Mouse (Mus musculus) neural tube, embryonic 13.5 days (tissue): Measurements from ENCODE around the gene Gm42957. TPM values are rescaled to one million over a fixed set of nuclear protein-coding genes. Genes with fewer than 3 reads are reported as not detected.
A peak's percentile ranks its signal among the peaks of the same experiment; 100 is the strongest.
"Not testable (repeated sequence)": the region's sequence is repeated elsewhere in the genome, so short reads cannot be mapped to it uniquely, and the experiment has no call there.

Experiments used
- ATAC-seq: fragments of 200-750 bp; cut with Nextera tagmentation; 2 replicates; pipeline ENCODE4 v1.8.0; 2017; ENCODE audit warnings: low read depth, mild to moderate bottlenecking, moderate TSS enrichment, moderate library complexity
- H3K27ac ChIP-seq: fragments of 300-500 bp; sonication (generic); replicated peaks from 2 replicates; pipeline ENCODE4 v1.5.1; 2015; ENCODE audit warnings: moderate library complexity, mild to moderate bottlenecking, inconsistent platforms
- H3K27me3 ChIP-seq: fragments of 300-500 bp; sonication (generic); 2 replicates; pipeline ENCODE4 v1.6.1; 2015; ENCODE audit warnings: mild to moderate bottlenecking, inconsistent platforms
- H3K36me3 ChIP-seq: fragments of 300-500 bp; sonication (generic); 2 replicates; pipeline ENCODE4 v1.6.1; 2015; ENCODE audit warnings: mild to moderate bottlenecking, inconsistent platforms
- H3K4me1 ChIP-seq: fragments of 300-500 bp; sonication (generic); replicated peaks from 2 replicates; pipeline ENCODE4 v1.6.1; 2015; ENCODE audit warnings: inconsistent platforms
- H3K4me2 ChIP-seq: fragments of 300-500 bp; sonication (generic); 2 replicates; pipeline ENCODE4 v1.6.1; 2015; ENCODE audit warnings: inconsistent platforms, mild to moderate bottlenecking, moderate library complexity
- H3K4me3 ChIP-seq: fragments of 300-500 bp; sonication (generic); 2 replicates; pipeline ENCODE4 v1.5.1; 2015; ENCODE audit warnings: mild to moderate bottlenecking, inconsistent platforms
- H3K9ac ChIP-seq: fragments of 300-500 bp; sonication (generic); 2 replicates; pipeline ENCODE4 v1.6.1; 2015; ENCODE audit warnings: moderate library complexity, mild to moderate bottlenecking, inconsistent platforms
- H3K9me3 ChIP-seq: fragments of 300-500 bp; sonication (generic); 2 replicates; pipeline ENCODE4 v1.6.1; 2016; ENCODE audit warnings: inconsistent platforms
- WGBS: fragments of 180-500 bp; shearing (Covaris S2); methylation state at CpG from one replicate; pipeline ENCODE4 v1.1.7; 2015; 5-methylcytosine and 5-hydroxymethylcytosine counted together
- polyA plus RNA-seq: library from polyadenylated mRNA; unstranded; fragments of >200 nt; fragmentation: Nextera tagmentation; extraction: Ambion mirVana; gene quantifications from 2 replicates; pipeline ENCODE4 v1.2.1, GENCODE M21; 2015

Gene Gm42957
- polyA plus RNA-seq, 1 experiment from 2014 or later, result 0.10 TPM

DNA sequence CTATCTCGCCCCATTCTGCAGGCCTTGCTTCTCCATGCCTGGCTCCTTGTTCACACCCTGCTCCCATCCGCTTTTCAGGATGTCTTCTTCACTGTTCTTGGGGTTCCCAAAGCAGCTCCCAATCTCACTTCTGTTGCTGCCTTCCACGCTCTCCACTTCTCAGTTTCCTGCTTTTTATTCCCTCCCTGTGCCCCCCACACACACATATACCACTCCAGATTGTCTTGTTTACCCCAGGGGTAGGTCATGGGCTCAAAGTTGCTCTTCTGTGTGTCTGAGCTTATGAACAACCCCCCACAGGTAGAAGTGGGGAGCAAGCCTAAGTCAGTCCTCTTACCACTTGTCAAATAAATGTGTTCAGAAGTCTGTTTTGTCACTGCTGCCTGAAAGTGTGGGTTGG, 35.9 kb upstream of the Gm42957 start:
- peak overlapping the region; percentile 54; the same call in 1 of the 2 replicates for H3K4me3 ChIP-seq
- H3K27me3 ChIP-seq, result peaks cover 13% of the 10 kb centered on the region
- peak overlapping the region; percentile 99 for H3K4me2 ChIP-seq
- H3K27ac ChIP-seq, result no peak overlapping the region
- no peak for ATAC-seq
- peaks cover 3% of the 10 kb centered on the region; the same call in 1 of the 2 replicates for H3K36me3 ChIP-seq
- peaks cover 81% of the 10 kb centered on the region for H3K4me1 ChIP-seq
- H3K9me3 ChIP-seq, result no peaks in the 10 kb centered on the region
- 75% methylated on average over 3 of the region's 3 CpGs for WGBS
- 0 out of 2 replicates have a peak overlapping the region, but pooled peaks have one; percentile 84 for H3K9ac ChIP-seq

DNA sequence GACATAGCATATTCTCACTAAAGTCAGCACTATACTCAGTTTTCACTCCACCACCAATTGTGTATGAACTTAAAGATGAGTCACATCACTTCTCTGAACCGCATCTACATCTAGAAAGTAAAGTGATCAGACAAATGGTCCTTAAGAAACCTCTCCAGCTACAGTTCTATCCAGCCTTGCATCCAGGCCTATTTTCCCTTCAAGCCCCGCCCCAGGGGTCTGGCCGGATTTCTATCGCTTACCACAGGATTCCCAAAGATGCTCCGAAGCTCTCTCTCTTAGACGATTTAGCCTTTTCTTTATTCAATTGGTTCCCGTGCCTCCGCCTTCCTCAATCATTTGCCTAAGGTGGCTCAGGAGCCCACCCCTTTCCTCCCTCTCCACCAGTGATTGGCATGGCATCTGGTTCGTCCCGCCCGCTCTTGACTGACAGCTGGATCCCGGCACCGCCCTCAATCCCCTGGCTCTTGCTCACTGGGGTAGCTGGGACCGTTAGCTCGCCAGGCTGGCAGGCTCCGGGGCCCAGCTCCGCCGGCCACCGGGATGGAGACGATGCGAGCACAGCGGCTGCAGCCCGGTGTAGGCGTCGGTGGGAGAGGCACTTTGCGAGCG, 34.5 kb upstream of the Gm42957 start, which contains the start of gene Lix1l:
Lix1l (plus strand) TSS at position 511 of the 612 bp plus-strand sequence.
- Histone ChIP-seq H3K4me2 (peak within 1 kb of the TSS; percentile 82), H3K4me3 (peak within 1 kb of the TSS; percentile 84), H3K27ac (peak within 1 kb of the TSS; percentile 97), H3K4me1 (peaks cover 90% of the 10 kb centered on the region), H3K27me3 (0 out of 2 replicates have a peak, but pooled peaks cover 4% of the 10 kb centered on the region), H3K36me3 (peaks cover 6% of the 10 kb centered on the region), H3K9ac (peak within 1 kb of the TSS; percentile 98), H3K9me3 (no peaks in the 10 kb centered on the region)
- peak; percentile 91 for ATAC-seq
- WGBS, result under 1% methylated on average over 22 of the region's 27 CpGs

DNA sequence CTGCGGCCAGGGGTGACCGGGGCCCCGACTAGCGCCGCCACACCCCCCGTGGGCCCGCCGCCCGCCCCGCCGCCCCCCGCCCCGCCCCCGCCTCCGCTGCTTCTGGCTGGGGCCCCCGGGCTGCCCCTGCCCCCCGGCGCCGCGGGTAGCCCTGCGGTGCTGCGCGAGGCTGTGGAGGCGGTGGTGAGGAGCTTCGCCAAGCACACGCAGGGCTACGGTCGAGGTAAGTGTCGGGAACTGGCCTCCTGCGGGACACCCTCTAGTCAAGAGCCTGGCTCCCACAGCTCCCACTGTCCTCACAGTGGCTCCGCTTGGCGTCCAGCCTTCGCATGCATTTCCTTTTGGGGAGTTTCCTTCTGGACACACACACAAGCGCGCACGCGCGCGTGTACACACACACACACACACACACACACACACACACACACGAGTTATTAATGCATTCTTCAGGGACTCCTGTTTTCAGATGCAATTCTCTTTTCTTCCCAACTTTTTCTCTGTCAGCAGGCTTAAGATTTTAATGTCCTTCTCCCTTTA, 34.0 kb upstream of the Gm42957 start:
- peak overlapping the region; percentile 84 for H3K4me3 ChIP-seq
- H3K4me2 ChIP-seq, result peak overlapping the region; percentile 82
- ATAC-seq, result peak; percentile 65
- peaks cover 6% of the 10 kb centered on the region for H3K36me3 ChIP-seq
- H3K27ac ChIP-seq, result peak overlapping the region; percentile 97
- WGBS, result 1% methylated on average over 19 of the region's 40 CpGs
- H3K9me3 ChIP-seq, result no peaks in the 10 kb centered on the region
- H3K4me1 ChIP-seq, result peaks cover 84% of the 10 kb centered on the region
- peak overlapping the region; percentile 98 for H3K9ac ChIP-seq
- H3K27me3 ChIP-seq, result 0 out of 2 replicates have a peak, but pooled peaks cover 3% of the 10 kb centered on the region

DNA sequence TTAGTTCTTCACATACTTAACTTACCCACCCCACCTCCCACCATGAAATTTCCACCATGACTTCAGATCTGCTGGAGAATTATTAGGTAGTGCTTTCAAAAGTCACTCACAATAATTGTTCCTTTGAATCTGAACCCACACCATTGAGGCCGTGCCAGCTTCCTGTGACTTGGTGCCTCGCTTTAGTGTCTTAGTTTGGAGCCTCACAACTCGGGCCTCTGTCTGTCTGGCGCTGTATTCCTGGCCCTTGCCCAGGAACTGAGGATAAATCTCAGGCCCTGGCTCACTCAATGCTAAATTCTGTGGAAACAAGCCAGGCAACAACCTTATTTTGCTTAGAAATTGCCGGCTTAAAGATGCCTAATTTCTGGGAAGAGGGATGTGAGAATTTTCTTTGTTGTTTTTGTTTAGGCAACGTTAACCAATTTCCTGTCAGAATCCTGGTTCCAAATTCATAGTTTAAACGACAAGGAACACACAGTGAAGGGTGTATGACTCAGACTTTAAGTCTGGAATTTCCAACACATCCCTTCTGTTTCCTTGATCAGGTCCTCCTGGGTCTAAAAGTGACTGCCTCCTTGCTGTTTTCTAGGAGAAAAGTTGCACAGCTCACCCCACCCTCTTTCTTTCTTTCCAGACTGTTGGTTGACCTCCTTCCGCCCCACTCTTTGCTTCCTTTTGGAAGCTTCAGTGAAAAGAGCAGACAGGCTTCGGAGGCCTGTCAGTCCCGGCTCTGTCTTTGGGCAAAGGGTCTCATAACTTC, 33.2 kb upstream of the Gm42957 start:
- peak overlapping the region; percentile 82 for H3K4me2 ChIP-seq
- peaks cover 81% of the 10 kb centered on the region for H3K4me1 ChIP-seq
- peak overlapping the region; percentile 84 for H3K4me3 ChIP-seq
- no peak for ATAC-seq
- 13% methylated on average over 10 of the region's 10 CpGs for WGBS
- peaks cover 6% of the 10 kb centered on the region for H3K36me3 ChIP-seq
- 0 out of 2 replicates have a peak, but pooled peaks cover 3% of the 10 kb centered on the region for H3K27me3 ChIP-seq
- H3K27ac ChIP-seq, result peak overlapping the region; percentile 97
- no peaks in the 10 kb centered on the region for H3K9me3 ChIP-seq
- H3K9ac ChIP-seq, result peak overlapping the region; percentile 98

DNA sequence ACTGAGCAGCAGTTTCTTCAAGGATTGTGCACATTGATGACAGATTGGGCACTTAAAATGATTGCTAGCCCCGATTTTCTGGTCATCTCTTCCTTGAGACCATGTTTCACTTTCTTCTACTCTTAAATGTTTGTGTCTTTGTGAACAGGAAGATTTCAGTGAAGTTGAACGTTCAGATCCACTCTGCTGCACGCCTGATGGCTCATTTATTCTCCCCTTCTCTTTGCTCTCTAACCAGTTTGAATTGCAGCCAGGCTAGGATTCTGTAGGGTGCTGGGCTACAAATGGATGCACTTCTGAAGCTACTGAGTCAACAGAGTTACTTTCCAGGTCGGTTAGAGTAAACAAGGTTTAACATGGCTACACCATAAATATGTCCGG, 32.6 kb upstream of the Gm42957 start:
- ATAC-seq, result no peak
- Histone ChIP-seq H3K9ac (peak overlapping the region; percentile 98), H3K4me3 (peak overlapping the region; percentile 84), H3K4me2 (peak overlapping the region; percentile 82), H3K9me3 (no peaks in the 10 kb centered on the region), H3K27ac (peak overlapping the region; percentile 97), H3K36me3 (peaks cover 6% of the 10 kb centered on the region), H3K4me1 (peaks cover 78% of the 10 kb centered on the region), H3K27me3 (0 out of 2 replicates have a peak, but pooled peaks cover 3% of the 10 kb centered on the region)
- 22% methylated on average over 5 of the region's 5 CpGs for WGBS

DNA sequence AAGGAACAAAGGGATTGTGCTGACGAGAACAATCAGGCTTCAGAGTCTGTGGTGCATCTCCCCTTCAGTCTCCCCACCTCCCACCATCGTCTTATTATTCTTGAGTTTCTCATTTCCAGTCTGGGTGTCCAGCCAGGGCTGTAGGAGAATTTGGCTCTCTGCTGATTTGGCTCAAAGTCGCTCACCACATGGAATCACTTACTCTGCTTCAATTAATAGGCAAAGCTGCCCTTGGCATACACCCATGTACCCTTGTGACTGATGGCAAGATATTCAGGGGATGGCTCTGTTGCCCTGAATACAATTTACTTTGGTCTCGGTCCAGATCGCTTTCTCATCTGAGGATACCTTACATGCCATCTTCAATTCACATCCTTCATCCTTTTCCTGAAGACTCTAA, 32.0 kb upstream of the Gm42957 start:
- H3K4me3 ChIP-seq, result peak overlapping the region; percentile 84
- no peaks in the 10 kb centered on the region for H3K9me3 ChIP-seq
- ATAC-seq, result no peak
- WGBS, result 36% methylated on average over 5 of the region's 5 CpGs
- peak overlapping the region; percentile 97 for H3K27ac ChIP-seq
- H3K9ac ChIP-seq, result peak overlapping the region; percentile 98
- H3K27me3 ChIP-seq, result 0 out of 2 replicates have a peak, but pooled peaks cover 3% of the 10 kb centered on the region
- peaks cover 72% of the 10 kb centered on the region for H3K4me1 ChIP-seq
- H3K36me3 ChIP-seq, result peaks cover 6% of the 10 kb centered on the region
- peak overlapping the region; percentile 82 for H3K4me2 ChIP-seq

DNA sequence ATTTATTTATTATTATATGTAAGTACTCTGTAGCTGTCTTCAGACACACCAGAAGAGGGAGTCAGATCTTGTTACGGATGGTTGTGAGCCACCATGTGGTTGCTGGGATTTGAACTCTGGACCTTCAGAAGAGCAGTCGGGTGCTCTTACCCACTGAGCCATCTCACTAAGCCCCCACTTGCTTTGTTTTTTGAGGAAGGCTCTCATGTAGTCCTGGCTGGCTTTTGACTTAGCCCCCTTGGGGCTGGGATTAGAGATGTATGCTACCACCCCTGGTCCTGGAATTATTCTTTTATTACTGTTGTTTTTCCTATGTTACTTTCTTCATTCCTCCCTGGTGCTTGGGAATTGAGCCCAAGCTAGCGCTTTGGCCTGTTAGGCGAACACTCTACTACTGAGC, 29.3 kb upstream of the Gm42957 start:
- ATAC-seq, H3K36me3 ChIP-seq, H3K4me3 ChIP-seq, H3K9me3 ChIP-seq, H3K27me3 ChIP-seq, H3K27ac ChIP-seq, H3K4me2 ChIP-seq, H3K9ac ChIP-seq: not testable (repeated sequence)
- WGBS, result 91% methylated on average over 4 of the region's 4 CpGs
- peaks cover 48% of the 10 kb centered on the region for H3K4me1 ChIP-seq

DNA sequence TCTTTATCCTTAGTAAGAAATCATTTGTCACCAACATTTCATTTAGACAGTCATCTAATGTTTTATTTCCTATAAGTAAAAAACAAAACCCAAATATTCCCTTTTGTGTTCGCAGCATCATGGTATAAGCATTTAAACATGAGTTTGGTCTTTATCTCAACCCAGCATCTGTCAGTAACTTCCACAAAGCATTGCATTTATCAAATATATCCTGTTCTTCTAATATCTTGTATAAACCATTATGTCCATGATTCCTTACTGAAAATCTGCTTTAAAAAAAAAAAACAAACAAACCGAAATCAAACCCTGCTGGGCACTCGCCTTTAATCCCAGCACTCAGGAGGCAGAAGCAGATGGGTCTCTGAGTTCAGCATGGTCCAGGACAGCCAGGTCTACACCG, 28.7 kb upstream of the Gm42957 start:
- Histone ChIP-seq H3K9me3 (no peaks in the 10 kb centered on the region), H3K4me1 (peaks cover 48% of the 10 kb centered on the region), H3K4me3 (no peak overlapping the region), H3K27me3 (no peaks in the 10 kb centered on the region), H3K9ac (no peak overlapping the region), H3K4me2 (no peak overlapping the region), H3K36me3 (peaks cover 9% of the 10 kb centered on the region), H3K27ac (no peak overlapping the region)
- 89% methylated on average over 4 of the region's 4 CpGs for WGBS
- ATAC-seq, result no peak

DNA sequence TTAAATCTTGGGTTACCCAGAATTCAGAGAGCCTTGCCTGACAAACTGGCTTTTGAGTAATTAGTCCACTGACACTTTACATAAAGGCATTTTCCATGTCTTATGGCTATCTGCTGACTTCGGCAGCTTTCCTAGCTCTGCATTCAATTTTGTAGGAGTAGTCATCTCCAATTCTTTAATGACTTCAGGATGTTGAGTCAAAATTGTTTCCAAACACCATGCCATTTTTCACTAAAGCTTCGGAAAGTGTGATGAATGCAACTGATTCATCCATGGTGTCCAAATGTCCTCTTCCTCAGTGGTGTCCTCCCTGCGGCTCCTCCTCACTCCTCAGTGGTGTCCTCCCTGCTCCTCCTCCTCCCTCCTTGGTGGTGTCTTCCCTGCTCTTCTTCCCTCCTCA, 17.3 kb upstream of the Gm42957 start:
- 95% methylated on average over 3 of the region's 3 CpGs for WGBS
- Histone ChIP-seq H3K36me3 (peaks cover 77% of the 10 kb centered on the region), H3K4me1 (no peaks in the 10 kb centered on the region)

DNA sequence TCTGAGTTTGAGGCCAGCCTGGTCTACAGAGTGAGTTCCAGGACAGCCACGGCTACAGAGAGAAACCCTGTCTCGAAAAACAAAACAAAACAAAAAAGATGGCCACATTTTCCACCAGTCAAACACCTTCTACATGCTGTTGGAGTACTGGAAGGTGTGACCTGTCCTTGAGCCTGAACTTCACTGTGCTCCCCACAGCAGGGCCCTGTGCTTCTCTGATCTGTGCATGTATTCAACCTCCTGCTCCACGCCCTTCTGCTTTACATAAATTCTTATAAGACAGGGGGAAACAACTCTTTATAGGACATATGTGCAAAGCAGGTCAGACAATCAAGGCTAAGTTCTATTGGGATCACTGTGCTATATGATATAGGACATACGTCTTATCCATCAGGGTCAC, 12.1 kb upstream of the Gm42957 start:
- no peaks in the 10 kb centered on the region for H3K9me3 ChIP-seq
- no peak for ATAC-seq
- no peaks in the 10 kb centered on the region for H3K4me1 ChIP-seq
- H3K27ac ChIP-seq, result no peak overlapping the region
- WGBS, result 91% methylated on average over 4 of the region's 4 CpGs
- peaks cover 79% of the 10 kb centered on the region for H3K36me3 ChIP-seq
- H3K4me2 ChIP-seq, result no peak overlapping the region
- no peak overlapping the region for H3K4me3 ChIP-seq
- H3K27me3 ChIP-seq, result no peaks in the 10 kb centered on the region
- H3K9ac ChIP-seq, result no peak overlapping the region

More for the DNA sequence above, 17.3 kb upstream of the Gm42957 start:
- no peak for ATAC-seq
- H3K9me3 ChIP-seq, result no peaks in the 10 kb centered on the region
- no peak overlapping the region for H3K4me3 ChIP-seq
- H3K9ac ChIP-seq, result no peak overlapping the region
- H3K27me3 ChIP-seq, result no peaks in the 10 kb centered on the region
- H3K4me2 ChIP-seq, result no peak overlapping the region
- H3K27ac ChIP-seq, result no peak overlapping the region

DNA sequence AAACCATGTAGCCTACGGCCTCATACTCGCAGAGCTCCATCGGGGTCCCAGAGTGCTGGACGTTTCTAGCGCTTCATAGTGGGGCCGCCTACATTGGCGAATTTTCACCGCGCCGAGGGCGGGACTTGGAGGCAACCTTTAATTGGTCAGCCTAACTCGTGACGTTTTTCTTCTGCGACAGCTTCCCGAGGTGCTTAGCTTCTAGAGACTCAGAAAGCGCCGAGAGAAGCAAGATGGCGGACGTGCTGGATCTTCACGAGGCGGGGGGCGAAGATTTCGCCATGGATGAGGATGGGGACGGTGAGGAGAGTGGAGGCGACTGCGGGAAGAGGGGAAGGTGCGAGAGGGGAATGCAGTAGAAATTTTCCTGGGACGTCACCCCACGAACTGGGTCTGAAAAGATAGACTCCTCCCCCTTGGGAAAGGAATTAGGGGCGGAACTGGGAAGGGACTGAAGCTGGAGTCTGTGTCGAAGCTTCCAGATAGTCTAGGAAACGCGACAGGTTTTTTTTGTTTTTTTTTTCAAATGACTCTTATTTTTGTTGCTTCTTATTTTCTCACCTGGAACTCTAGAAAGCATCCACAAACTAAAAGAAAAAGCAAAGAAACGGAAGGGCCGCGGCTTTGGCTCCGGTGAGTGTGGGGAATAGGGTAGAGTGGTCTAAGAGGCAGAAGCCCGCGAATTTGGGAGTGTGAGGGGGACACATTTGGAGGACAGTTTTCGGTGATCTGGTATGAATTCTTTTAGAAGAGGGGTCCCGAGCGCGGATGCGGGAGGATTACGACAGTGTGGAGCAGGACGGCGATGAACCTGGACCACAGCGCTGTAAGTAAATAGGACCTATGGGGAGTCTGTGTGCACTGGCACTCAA, 5.3 kb upstream of the Gm42957 start, which contains the start of gene Rbm8a:
Rbm8a (plus strand) TSS at position 205 of the 872 bp plus-strand sequence.
- Histone ChIP-seq H3K27me3 (no peaks in the 10 kb centered on the region), H3K4me2 (peak within 1 kb of the TSS; percentile 87), H3K9ac (peak within 1 kb of the TSS; percentile 81), H3K9me3 (no peaks in the 10 kb centered on the region), H3K36me3 (peaks cover 47% of the 10 kb centered on the region), H3K4me1 (peaks cover 28% of the 10 kb centered on the region), H3K27ac (peak within 1 kb of the TSS; percentile 67), H3K4me3 (peak within 1 kb of the TSS; percentile 70)
- ATAC-seq, result peak; percentile 91
- 1% methylated on average over 48 of the region's 48 CpGs for WGBS
